Mouse (Mus musculus): ENCODE measurements around the gene Hif3a. TPM values are rescaled to one million over a fixed set of nuclear protein-coding genes. Genes with fewer than 3 reads are reported as not detected.
A peak's percentile ranks its signal among the peaks of the same experiment; 100 is the strongest.

The Hif3a gene
- polyA plus RNA-seq, 1 experiment from 2014 or later = 36.8 TPM

DNA sequence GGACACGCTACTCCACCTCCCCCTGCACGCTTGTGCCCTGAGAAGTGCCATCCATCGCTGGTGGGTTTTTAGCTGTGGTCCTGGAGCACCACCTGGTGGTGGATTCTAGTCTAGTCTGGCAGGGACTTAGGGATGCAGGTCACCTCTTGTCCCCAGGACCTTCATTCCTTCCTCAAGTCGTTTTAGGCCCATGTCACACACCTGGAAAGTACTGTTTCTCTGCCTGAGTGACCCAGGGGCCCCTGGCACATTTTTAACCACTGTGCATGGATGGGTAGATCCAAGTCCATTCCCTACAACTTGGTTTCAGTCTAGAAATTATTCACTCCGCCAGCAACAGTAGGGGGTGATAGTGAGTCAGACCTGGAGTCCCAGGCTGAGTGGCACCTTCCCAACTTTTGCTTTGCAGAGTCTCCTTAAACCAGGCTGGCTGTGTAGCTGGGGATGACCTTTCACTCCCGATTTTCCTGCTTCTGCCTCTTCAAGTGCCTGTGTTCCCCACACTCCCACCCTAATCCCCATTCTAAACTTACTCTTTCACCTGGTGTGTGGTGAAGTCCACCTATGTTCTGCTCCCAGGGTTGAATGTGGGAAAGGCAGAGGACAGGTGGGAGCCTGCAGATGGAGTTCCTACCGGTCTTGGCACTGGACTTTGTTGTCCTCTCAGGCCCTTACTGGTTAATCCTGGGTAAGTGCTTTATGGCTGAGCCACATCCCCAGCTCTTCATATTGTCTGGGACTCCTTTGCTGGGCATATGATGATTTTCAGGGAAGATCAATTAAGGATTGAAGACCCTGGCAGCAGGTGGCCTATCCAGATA is 59.6 kb downstream of the Hif3a start:
- H3K9ac ChIP-seq = no peak overlapping the region
- H3K27me3 ChIP-seq (replicated peaks) = no peaks in the 10 kb centered on the region
- ATAC-seq (ENCODE audit: insufficient number of reproducible peaks, low FRiP score) = no peak
- no peak overlapping the region for H3K4me3 ChIP-seq
- H3K9me3 ChIP-seq (replicated peaks) = no peaks in the 10 kb centered on the region
- peaks cover 82% of the 10 kb centered on the region for H3K36me3 ChIP-seq
- H3K4me1 ChIP-seq (replicated peaks) = peaks cover 21% of the 10 kb centered on the region
- no peak overlapping the region for H3K4me2 ChIP-seq
- H3K27ac ChIP-seq (ENCODE audit: poor library complexity, severe bottlenecking) = no peak overlapping the region
- 17% methylated on average over 7 of the region's 7 CpGs for WGBS

DNA sequence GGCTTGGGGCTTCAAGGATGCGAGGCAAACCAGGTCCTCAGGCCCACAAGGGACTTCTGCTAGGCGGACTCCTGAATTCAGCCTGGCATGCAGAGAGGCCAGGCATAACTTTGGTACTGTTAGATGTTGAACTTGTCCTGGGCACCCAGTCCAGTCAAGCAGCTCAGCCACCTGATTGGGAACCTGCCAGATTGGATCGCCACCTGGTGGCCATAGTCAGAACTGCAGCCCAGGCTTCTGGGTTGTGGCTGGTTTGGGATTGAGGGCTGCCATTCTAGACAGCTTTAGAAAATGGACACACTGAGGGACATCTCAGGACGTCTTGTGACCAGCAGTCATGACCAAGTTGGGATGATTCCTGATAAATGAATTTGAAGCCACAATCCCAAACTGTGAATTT is 62.6 kb downstream of the Hif3a start:
- H3K4me3 ChIP-seq = no peak overlapping the region
- peaks cover 81% of the 10 kb centered on the region for H3K36me3 ChIP-seq
- no peaks in the 10 kb centered on the region for H3K9me3 ChIP-seq (replicated peaks)
- H3K4me2 ChIP-seq = no peak overlapping the region
- no peak overlapping the region for H3K9ac ChIP-seq
- peaks cover 50% of the 10 kb centered on the region for H3K4me1 ChIP-seq (replicated peaks)
- H3K27me3 ChIP-seq (replicated peaks) = no peaks in the 10 kb centered on the region
- H3K27ac ChIP-seq (ENCODE audit: poor library complexity, severe bottlenecking) = peak overlapping the region; percentile 11
- 31% methylated on average over 4 of the region's 4 CpGs for WGBS
- ATAC-seq (ENCODE audit: insufficient number of reproducible peaks, low FRiP score) = 0 out of 2 replicates have a peak, but pooled peaks have one; percentile 15

DNA sequence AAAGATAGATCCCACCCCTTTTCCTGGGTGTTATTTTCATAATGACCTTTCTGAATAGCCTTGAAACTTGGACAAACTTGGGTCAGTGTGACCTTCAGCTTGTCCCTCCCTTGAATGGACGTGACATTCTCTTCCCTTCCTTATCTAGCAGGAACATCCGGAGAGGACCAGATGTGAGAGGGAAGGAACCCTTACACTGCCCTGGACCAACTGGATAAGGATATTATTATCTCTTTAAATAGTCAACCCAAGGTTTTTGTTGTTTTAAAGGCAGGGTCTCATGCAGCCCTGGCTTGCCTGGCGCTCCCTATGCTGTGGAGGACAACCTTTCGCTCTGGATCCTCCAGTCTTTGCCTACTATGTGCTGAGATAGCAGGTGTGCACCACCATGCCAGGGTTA is 63.0 kb downstream of the Hif3a start:
- Histone ChIP-seq H3K36me3 (peaks cover 77% of the 10 kb centered on the region), H3K9me3 (replicated peaks) (no peaks in the 10 kb centered on the region), H3K4me1 (replicated peaks) (peaks cover 50% of the 10 kb centered on the region), H3K4me3 (no peak overlapping the region), H3K27me3 (replicated peaks) (no peaks in the 10 kb centered on the region), H3K27ac (ENCODE audit: poor library complexity, severe bottlenecking) (peak overlapping the region; percentile 11), H3K4me2 (no peak overlapping the region), H3K9ac (no peak overlapping the region)
- ATAC-seq (ENCODE audit: insufficient number of reproducible peaks, low FRiP score) = peak; percentile 15; the same call in 1 of the 2 replicates
- 44% methylated on average over 4 of the region's 4 CpGs for WGBS

DNA sequence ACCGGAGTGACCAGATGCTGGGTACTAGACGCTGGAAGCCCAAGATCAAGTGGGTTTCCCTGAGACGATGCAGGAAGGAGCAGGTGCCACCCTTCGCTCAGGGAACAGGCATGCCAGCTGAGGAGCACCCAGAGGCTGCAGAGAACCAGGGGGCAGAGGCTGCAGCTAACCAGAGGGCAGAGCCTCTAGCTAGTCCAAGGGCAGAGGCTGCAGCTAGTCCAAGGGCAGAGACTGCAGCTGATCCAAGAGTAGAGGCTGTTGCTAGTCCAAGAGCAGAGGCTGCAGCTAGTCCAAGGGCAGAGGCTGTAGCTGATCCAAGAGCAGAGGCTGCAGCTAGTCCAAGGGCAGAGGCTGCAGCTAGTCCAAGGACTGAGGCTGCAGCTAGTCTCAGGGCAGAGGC is 66.9 kb downstream of the Hif3a start:
- H3K9me3 ChIP-seq (replicated peaks) = no peaks in the 10 kb centered on the region

DNA sequence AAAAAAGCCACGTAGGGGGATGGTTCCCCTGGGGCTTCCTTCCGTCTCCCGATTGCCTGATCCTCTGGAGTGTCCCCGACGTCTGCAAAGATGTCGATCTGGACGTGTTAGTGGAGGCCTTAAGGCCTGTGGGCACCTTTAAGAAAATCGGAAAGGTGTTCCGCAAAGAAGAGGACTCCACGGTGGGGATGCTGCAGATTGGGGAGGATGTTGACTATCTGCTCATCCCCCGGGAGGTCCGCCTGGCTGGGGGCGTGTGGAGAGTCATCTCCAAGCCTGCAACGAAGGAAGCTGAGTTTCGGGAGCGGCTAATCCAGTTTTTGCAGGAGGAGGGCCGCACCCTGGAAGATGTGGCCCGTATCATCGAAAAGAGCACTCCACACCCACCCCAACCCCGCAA is 67.8 kb downstream of the Hif3a start:
- peak overlapping the region; percentile 79 for H3K4me3 ChIP-seq

More for the DNA sequence above, 66.9 kb downstream of the Hif3a start:
- Histone ChIP-seq H3K4me3 (peak overlapping the region; percentile 79), H3K9ac (peak overlapping the region; percentile 95), H3K27ac (ENCODE audit: poor library complexity, severe bottlenecking) (0 out of 2 replicates have a peak overlapping the region, but pooled peaks have one; percentile 20), H3K27me3 (replicated peaks) (no peaks in the 10 kb centered on the region), H3K36me3 (peaks cover 54% of the 10 kb centered on the region), H3K4me2 (peak overlapping the region; percentile 91), H3K4me1 (replicated peaks) (peaks cover 70% of the 10 kb centered on the region)
- WGBS = 90% methylated on average over 4 of the region's 4 CpGs
- ATAC-seq (ENCODE audit: insufficient number of reproducible peaks, low FRiP score) = no peak

DNA sequence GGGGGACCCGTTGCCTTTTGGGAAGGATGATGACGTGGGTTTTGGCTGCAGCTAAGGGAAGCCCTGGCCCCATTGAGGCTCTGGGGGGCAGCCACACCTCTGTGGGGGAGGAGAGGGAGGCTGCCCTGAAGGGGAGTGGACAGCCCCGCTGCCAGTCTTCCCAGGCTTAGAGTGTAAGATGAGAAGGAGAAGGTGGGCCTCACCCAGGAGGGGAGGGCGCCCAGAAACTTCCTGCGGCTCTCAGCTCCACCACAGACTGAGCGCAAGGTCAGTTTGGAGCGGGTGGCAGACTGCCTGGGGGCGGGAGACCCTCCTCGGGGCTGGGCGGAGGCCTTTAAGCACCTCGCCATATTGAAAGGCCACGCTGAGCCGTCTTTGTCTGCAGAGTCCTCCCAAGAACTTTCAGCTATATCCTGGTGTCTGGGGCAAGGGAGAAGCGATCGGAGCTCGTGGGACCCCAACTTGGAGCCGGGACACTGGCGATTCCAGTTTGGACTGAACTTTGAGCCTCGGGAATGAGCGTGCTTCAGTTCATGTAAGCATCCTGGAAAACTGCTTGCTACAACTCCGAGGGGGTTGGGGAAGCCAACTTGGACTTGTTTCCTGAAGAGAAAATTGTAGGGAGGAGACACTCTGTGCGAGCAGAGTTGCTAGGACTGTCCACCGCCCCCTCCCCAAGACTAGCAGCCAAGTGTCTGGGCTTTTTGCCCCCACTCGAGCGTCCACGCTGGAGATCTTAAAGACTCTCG is 68.4 kb downstream of the Hif3a start:
- H3K4me2 ChIP-seq = peak overlapping the region; percentile 91
- 0 out of 2 replicates have a peak, but pooled peaks cover 2% of the 10 kb centered on the region for H3K9me3 ChIP-seq (replicated peaks)
- H3K4me1 ChIP-seq (replicated peaks) = peaks cover 70% of the 10 kb centered on the region
- peak overlapping the region; percentile 90 for H3K27ac ChIP-seq (ENCODE audit: poor library complexity, severe bottlenecking)
- H3K36me3 ChIP-seq = peaks cover 40% of the 10 kb centered on the region
- H3K27me3 ChIP-seq (replicated peaks) = no peaks in the 10 kb centered on the region
- peak overlapping the region; percentile 95 for H3K9ac ChIP-seq
- under 1% methylated on average over 27 of the region's 27 CpGs for WGBS
- ATAC-seq (ENCODE audit: insufficient number of reproducible peaks, low FRiP score) = peak; percentile 94
- peak overlapping the region; percentile 79 for H3K4me3 ChIP-seq

More for the DNA sequence above, 67.8 kb downstream of the Hif3a start:
- H3K9me3 ChIP-seq (replicated peaks) = 0 out of 2 replicates have a peak, but pooled peaks cover 2% of the 10 kb centered on the region
- H3K4me1 ChIP-seq (replicated peaks) = peaks cover 74% of the 10 kb centered on the region
- H3K4me2 ChIP-seq = peak overlapping the region; percentile 91
- ATAC-seq (ENCODE audit: insufficient number of reproducible peaks, low FRiP score) = no peak
- H3K36me3 ChIP-seq = peaks cover 46% of the 10 kb centered on the region
- WGBS = 1% methylated on average over 20 of the region's 20 CpGs
- H3K9ac ChIP-seq = peak overlapping the region; percentile 95
- H3K27me3 ChIP-seq (replicated peaks) = no peaks in the 10 kb centered on the region
- peak overlapping the region; percentile 90 for H3K27ac ChIP-seq (ENCODE audit: poor library complexity, severe bottlenecking)

DNA sequence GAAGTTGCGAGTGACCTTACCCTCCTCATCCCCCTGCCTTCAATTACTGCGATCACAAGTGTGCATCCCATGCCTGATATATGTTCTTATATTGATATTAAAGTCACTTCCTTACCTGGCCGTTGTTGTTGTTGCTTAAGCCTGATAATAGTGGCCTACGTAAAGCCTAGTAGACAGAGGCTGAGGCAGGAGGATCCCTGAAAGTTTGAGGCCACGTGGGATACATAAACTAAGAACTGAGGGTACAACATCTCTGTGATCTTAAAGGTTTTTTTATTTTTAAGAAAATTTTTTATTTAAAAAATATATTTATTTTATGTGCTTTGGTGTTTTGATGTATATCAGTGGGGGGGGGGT is 69.8 kb downstream of the Hif3a start, which contains the start of gene Ccdc8:
TSS of gene Ccdc8 (plus strand) at position 258 of the 357 bp plus-strand sequence.
- Histone ChIP-seq H3K4me1 (replicated peaks) (peaks cover 64% of the 10 kb centered on the region), H3K27me3 (replicated peaks) (no peaks in the 10 kb centered on the region), H3K36me3 (peaks cover 27% of the 10 kb centered on the region), H3K9me3 (replicated peaks) (0 out of 2 replicates have a peak, but pooled peaks cover 2% of the 10 kb centered on the region), H3K27ac (ENCODE audit: poor library complexity, severe bottlenecking) (peak within 1 kb of the TSS; percentile 90), H3K4me2 (peak within 1 kb of the TSS; percentile 91), H3K4me3 (peak within 1 kb of the TSS; percentile 79), H3K9ac (peak within 1 kb of the TSS; percentile 95; the same call in 1 of the 2 replicates)
- no peak for ATAC-seq (ENCODE audit: insufficient number of reproducible peaks, low FRiP score)
- 94% methylated on average over 5 of the region's 5 CpGs for WGBS

DNA sequence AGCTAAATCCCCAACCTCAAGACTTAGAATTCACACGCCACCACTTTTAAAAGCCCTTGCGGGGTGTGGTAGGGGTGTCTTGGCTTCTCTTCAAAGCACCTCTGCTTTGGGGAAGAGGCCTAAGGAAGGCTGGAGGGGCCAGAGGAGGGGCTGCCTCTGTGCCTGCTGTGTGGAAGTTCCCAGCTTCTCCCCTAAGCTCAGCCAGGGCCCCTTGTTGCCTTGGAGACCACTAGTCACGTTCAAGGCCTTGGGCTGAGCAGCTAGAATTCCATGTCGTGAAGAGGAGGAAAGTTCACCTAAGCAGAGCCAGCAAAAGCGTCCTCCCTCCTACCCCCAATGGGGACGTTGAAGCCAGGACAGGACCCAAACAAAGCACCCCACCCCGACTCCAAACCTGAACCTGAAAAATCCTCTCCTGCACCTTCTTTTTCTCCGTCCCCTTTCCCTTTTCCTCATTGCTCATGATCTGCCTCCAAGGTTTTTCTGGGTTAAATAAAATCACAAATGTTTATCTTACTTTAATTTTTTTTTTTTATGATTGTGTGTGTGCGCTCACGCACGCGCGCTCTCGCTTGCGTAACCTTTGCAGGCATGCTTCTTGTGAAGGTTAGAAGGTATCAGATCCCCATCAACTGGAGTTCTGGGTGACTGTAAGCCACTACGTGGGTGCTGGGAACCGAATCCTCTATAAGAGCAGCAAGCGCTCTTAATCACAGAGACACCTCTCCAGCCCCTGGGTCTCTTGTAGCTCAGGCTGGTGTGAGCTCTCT is 70.4 kb downstream of the Hif3a start:
- 57% methylated on average over 18 of the region's 18 CpGs for WGBS
- H3K9ac ChIP-seq = 0 out of 2 replicates have a peak overlapping the region, but pooled peaks have one; percentile 3
- peaks cover 61% of the 10 kb centered on the region for H3K4me1 ChIP-seq (replicated peaks)
- H3K27ac ChIP-seq (ENCODE audit: poor library complexity, severe bottlenecking) = peak overlapping the region; percentile 85
- H3K9me3 ChIP-seq (replicated peaks) = 0 out of 2 replicates have a peak, but pooled peaks cover 2% of the 10 kb centered on the region
- no peak overlapping the region for H3K4me3 ChIP-seq
- H3K4me2 ChIP-seq = peak overlapping the region; percentile 36
- peaks cover 21% of the 10 kb centered on the region for H3K36me3 ChIP-seq
- H3K27me3 ChIP-seq (replicated peaks) = no peaks in the 10 kb centered on the region
- peak; percentile 67 for ATAC-seq (ENCODE audit: insufficient number of reproducible peaks, low FRiP score)

DNA sequence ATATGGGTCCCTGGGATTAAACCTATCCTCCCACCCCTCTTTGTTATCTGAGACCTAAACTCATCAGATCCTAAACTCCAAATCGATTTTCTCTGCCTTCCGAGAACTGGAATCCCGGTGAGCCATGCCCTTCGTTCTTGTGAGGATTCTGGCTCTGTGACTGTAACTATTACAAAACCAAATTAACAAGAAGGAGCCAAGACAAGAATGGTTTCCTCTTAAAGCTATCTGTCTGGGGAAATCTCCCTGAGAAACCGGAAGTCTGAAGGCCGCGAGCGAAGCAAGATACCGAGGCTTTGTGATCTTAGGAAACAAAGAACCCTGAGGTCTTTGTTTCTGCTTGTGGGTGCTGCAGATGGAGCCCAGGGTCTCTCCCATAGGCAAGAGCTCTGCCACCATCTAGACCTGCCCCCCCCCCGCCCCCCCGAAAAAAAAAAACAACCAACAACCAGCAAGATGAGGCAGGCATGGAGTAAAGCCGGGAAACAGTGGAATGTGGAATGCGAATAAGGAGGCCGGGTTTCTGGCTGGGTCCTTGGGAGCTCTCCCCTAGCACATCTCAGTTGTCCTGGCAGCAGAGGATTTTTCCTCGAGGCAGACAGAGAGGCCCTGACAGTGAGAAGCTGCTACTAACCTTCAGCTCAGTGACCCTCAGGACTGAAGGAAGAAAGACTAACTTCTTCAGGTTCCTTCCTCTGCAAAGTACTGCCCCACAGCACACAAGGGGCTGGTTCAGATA is 72.1 kb downstream of the Hif3a start:
- Histone ChIP-seq H3K4me1 (replicated peaks) (peaks cover 51% of the 10 kb centered on the region), H3K4me2 (peak overlapping the region; percentile 33), H3K27me3 (replicated peaks) (no peaks in the 10 kb centered on the region), H3K4me3 (no peak overlapping the region), H3K27ac (ENCODE audit: poor library complexity, severe bottlenecking) (peak overlapping the region; percentile 85), H3K36me3 (peaks cover 4% of the 10 kb centered on the region), H3K9ac (no peak overlapping the region), H3K9me3 (replicated peaks) (0 out of 2 replicates have a peak, but pooled peaks cover 2% of the 10 kb centered on the region)
- 30% methylated on average over 15 of the region's 15 CpGs for WGBS
- no peak for ATAC-seq (ENCODE audit: insufficient number of reproducible peaks, low FRiP score)

DNA sequence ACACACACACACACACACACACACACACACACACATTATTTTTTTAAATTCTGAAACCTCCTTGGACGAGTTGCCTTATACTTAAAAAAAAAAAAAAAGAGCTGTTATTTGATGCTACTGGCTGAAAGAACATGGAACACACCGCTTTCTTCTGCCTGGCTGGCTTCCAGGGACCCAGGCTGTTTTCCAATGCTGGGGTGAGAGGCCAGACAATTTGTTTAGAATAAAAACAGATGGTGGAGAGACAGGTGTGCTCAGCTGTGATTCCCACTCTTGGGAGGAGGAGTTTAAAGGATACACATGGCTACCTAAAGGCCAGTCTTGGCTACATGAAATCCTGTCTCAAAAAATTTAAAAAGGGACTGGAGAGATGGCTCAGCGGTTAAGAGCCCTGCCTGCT is 73.8 kb downstream of the Hif3a start:
- no peak overlapping the region for H3K9ac ChIP-seq
- no peak overlapping the region for H3K4me2 ChIP-seq
- no peak overlapping the region for H3K4me3 ChIP-seq
- ATAC-seq (ENCODE audit: insufficient number of reproducible peaks, low FRiP score) = no peak
- H3K27me3 ChIP-seq (replicated peaks) = no peaks in the 10 kb centered on the region
- peaks cover 44% of the 10 kb centered on the region for H3K4me1 ChIP-seq (replicated peaks)
- H3K36me3 ChIP-seq = no peaks in the 10 kb centered on the region
- no peak overlapping the region for H3K27ac ChIP-seq (ENCODE audit: poor library complexity, severe bottlenecking)
- WGBS = 53% methylated on average over 3 of the region's 3 CpGs
- H3K9me3 ChIP-seq (replicated peaks) = 0 out of 2 replicates have a peak, but pooled peaks cover 2% of the 10 kb centered on the region
